Mouse (Mus musculus) CD4-positive naive resting alpha-beta T cell, adult 57 days (primary cell): ENCODE results near the gene Ube2q2. TPM values are rescaled to one million over a fixed set of nuclear protein-coding genes. Genes with fewer than 3 reads are reported as not detected.

Experiments
- total RNA-seq: library from RNA; stranded (reverse); gene quantifications from one replicate; pipeline ENCODE4 v1.2.4, GENCODE M21; 2023

Ube2q2 gene
- 31.7 TPM for total RNA-seq

GRCm38 (mm10) chr9:55148854-55149498 lies at the start of gene Ube2q2:
Gene Ube2q2 (plus strand): TSS chr9:55148854.

GRCm38 (mm10) chr9:55208790-55209481 lies 60.3 kb downstream of the Ube2q2 start, which contains the start of gene Fbxo22:
Gene Fbxo22 (plus strand): TSS chr9:55208925.

Other genes with a start within 250 kb of the Ube2q2 start
- gene Hykk, start 231.6 kb upstream of the Ube2q2 start, total RNA-seq = 1.5 TPM
- gene Psma4, start 198.1 kb upstream of the Ube2q2 start, total RNA-seq = 102 TPM
- gene AY074887, start 197.9 kb upstream of the Ube2q2 start, total RNA-seq = not detected
- gene Chrna5, start 168.0 kb upstream of the Ube2q2 start, total RNA-seq = not detected
- gene Chrna3, start 122.3 kb upstream of the Ube2q2 start, total RNA-seq = not detected
- gene Chrnb4, start 100.1 kb upstream of the Ube2q2 start, total RNA-seq = 0.15 TPM
- gene Fbxo22, start 60.1 kb downstream of the Ube2q2 start, total RNA-seq = 36.4 TPM
- gene Nrg4, start 178.0 kb downstream of the Ube2q2 start, total RNA-seq = 0.92 TPM
- gene Tmem266, start 178.1 kb downstream of the Ube2q2 start, total RNA-seq = not detected